Mouse (Mus musculus): ENCODE data around the gene Agbl2.

Gene Agbl2

GRCm38 (mm10) chr2:90875239-90875638 is 92.7 kb downstream of the Agbl2 start:
- DNase-seq = no peak

- no peak for DNase-seq
These were observed 95.2 kb downstream of the Agbl2 start for GRCm38 (mm10) chr2:90877584-90878259.

GRCm38 (mm10) chr2:90879419-90879818 is 96.9 kb downstream of the Agbl2 start:
- no peak for DNase-seq

GRCm38 (mm10) chr2:90880144-90880785 is 97.7 kb downstream of the Agbl2 start:
- no peak for DNase-seq

- DNase-seq = no peak
These were observed 99.3 kb downstream of the Agbl2 start for GRCm38 (mm10) chr2:90881824-90882223.
